Mouse (Mus musculus) embryonic facial prominence, embryonic 13.5 days (tissue): ENCODE data around the gene Slc44a2. TPM values are rescaled to one million over a fixed set of nuclear protein-coding genes. Genes with fewer than 3 reads are reported as not detected.

Experiments used
- ATAC-seq: fragments of 200-750 bp; cut with Nextera tagmentation; 2 replicates; pipeline ENCODE4 v1.8.0; 2017; ENCODE audit warnings: low read depth; ENCODE audit not compliant: insufficient number of reproducible peaks, insufficient read depth, low FRiP score, low TSS enrichment
- H3K27ac ChIP-seq: fragments of 300-500 bp; sonication (generic); 2 replicates; pipeline ENCODE4 v1.5.1; 2015; ENCODE audit warnings: moderate library complexity, mild to moderate bottlenecking, inconsistent platforms
- H3K27me3 ChIP-seq: fragments of 300-500 bp; sonication (generic); 2 replicates; pipeline ENCODE4 v1.6.1; 2015; ENCODE audit warnings: mild to moderate bottlenecking, inconsistent platforms
- H3K36me3 ChIP-seq: fragments of 300-500 bp; sonication (generic); 2 replicates; pipeline ENCODE4 v1.6.1; 2015; ENCODE audit warnings: mild to moderate bottlenecking, inconsistent platforms
- H3K4me1 ChIP-seq: fragments of 300-500 bp; sonication (generic); 2 replicates; pipeline ENCODE4 v1.6.1; 2015; ENCODE audit warnings: inconsistent platforms
- H3K4me2 ChIP-seq: fragments of 300-500 bp; sonication (generic); 2 replicates; pipeline ENCODE4 v1.6.1; 2015; ENCODE audit warnings: moderate library complexity, mild to moderate bottlenecking, inconsistent platforms
- H3K4me3 ChIP-seq: fragments of 300-500 bp; sonication (generic); 2 replicates; pipeline ENCODE4 v1.5.1; 2015; ENCODE audit warnings: mild to moderate bottlenecking, inconsistent platforms
- H3K9ac ChIP-seq: fragments of 300-500 bp; sonication (generic); 2 replicates; pipeline ENCODE4 v1.6.1; 2015; ENCODE audit warnings: mild to moderate bottlenecking, inconsistent platforms
- H3K9me3 ChIP-seq: fragments of 300-500 bp; sonication (generic); 2 replicates; pipeline ENCODE4 v1.6.1; 2016; ENCODE audit warnings: inconsistent platforms
- WGBS: fragments of 180-500 bp; shearing (Covaris S2); methylation state at CpG from one replicate; pipeline ENCODE4 v1.1.7; 2015; ENCODE audit warnings: mixed read lengths; 5-methylcytosine and 5-hydroxymethylcytosine counted together
- polyA plus RNA-seq: library from polyadenylated mRNA; unstranded; fragments of >200 nt; fragmentation: Nextera tagmentation; extraction: Ambion mirVana; gene quantifications from 2 replicates; pipeline ENCODE4 v1.2.1, GENCODE M21; 2015

The Slc44a2 gene
- polyA plus RNA-seq, 1 experiment from 2014 or later = 120 TPM

DNA sequence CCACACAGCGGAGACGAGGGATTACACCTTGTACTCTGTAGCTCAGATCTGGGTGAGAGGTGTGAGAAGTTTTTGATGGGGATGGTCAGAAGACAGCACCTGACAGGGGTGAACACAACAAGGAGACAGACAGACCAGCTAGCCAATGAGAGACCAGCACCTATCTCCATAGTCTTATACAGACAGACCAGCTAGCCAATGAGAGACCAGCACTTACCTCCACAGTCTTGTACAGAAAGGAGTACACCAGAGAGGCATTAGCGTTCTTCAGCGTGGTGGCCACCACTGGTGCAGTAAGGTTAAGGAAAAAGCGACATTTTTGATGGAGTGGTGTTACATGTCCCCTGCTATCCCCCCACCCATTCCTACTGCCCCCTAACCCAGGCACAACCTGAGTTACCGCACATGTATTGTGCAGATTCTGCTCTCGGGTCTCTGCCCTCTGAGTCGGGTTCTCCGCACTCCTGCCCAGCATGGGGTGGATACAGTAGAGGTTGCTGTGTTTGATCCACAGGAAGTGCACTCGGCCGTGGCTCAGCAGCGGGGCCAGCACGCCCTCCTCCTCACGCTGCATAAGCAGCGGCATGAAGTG, 11.3 kb upstream of the Slc44a2 start:
- Histone ChIP-seq H3K27me3 (peaks cover 19% of the 10 kb centered on the region), H3K36me3 (no peaks in the 10 kb centered on the region), H3K9me3 (no peaks in the 10 kb centered on the region), H3K9ac (no peak overlapping the region), H3K4me2 (no peak overlapping the region), H3K4me1 (0 out of 2 replicates have a peak, but pooled peaks cover 4% of the 10 kb centered on the region), H3K27ac (no peak overlapping the region), H3K4me3 (no peak overlapping the region)
- no peak; the same call in 1 of the 2 replicates for ATAC-seq
- 69% methylated on average over 15 of the region's 15 CpGs for whole genome bisulfite sequencing

GRCm38 (mm10) chr9:21311695-21312094, 8.8 kb upstream of the Slc44a2 start:
- Histone ChIP-seq H3K4me2 (peak overlapping the region; percentile 50), H3K9me3 (no peaks in the 10 kb centered on the region), H3K4me1 (0 out of 2 replicates have a peak, but pooled peaks cover 4% of the 10 kb centered on the region), H3K9ac (peak overlapping the region; percentile 63), H3K4me3 (peak overlapping the region; percentile 44), H3K27ac (no peak overlapping the region), H3K36me3 (no peaks in the 10 kb centered on the region), H3K27me3 (peaks cover 19% of the 10 kb centered on the region)
- 17% methylated on average over 7 of the region's 7 CpGs for WGBS
- ATAC-seq = no peak

- Histone ChIP-seq H3K4me1 (0 out of 2 replicates have a peak, but pooled peaks cover 4% of the 10 kb centered on the region), H3K9ac (peak within 1 kb of the TSS; percentile 63), H3K36me3 (no peaks in the 10 kb centered on the region), H3K9me3 (no peaks in the 10 kb centered on the region), H3K27ac (no peak within 1 kb of the TSS), H3K27me3 (peaks cover 19% of the 10 kb centered on the region), H3K4me3 (peak within 1 kb of the TSS; percentile 44), H3K4me2 (peak within 1 kb of the TSS; percentile 50)
- no peak for ATAC-seq
- whole genome bisulfite sequencing = 7% methylated on average over 35 of the region's 35 CpGs
Measured at GRCm38 (mm10) chr9:21312134-21312533, 8.4 kb upstream of the Slc44a2 start, which contains the start of gene Ap1m2. Gene Ap1m2 (minus strand): TSS chr9:21312337.

DNA sequence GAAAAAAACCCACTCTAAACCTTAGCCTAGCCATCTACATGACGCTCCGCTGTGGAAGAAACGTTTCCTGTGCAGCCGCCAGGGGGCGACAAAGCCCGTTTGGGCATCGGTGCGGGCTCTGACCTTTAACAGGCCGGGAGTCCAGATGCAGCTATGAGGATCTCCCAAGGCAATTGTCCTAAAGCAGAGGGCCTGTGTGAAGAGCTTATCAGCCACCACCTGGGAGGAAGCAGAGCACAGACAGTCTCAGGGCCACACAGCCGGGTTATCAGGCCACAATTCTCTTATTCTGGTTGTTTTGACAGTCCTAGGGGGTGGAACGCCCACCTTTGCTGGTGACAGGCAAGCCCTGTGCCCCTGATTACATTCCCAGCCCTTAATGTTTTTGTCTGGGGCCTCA, 7.1 kb upstream of the Slc44a2 start:
- no peak overlapping the region for H3K4me3 ChIP-seq
- H3K27ac ChIP-seq = no peak overlapping the region
- no peaks in the 10 kb centered on the region for H3K9me3 ChIP-seq
- ATAC-seq = no peak
- no peak overlapping the region for H3K4me2 ChIP-seq
- H3K36me3 ChIP-seq = no peaks in the 10 kb centered on the region
- H3K4me1 ChIP-seq = 0 out of 2 replicates have a peak, but pooled peaks cover 4% of the 10 kb centered on the region
- 8% methylated on average over 11 of the region's 11 CpGs for WGBS
- peaks cover 19% of the 10 kb centered on the region for H3K27me3 ChIP-seq
- no peak overlapping the region for H3K9ac ChIP-seq

DNA sequence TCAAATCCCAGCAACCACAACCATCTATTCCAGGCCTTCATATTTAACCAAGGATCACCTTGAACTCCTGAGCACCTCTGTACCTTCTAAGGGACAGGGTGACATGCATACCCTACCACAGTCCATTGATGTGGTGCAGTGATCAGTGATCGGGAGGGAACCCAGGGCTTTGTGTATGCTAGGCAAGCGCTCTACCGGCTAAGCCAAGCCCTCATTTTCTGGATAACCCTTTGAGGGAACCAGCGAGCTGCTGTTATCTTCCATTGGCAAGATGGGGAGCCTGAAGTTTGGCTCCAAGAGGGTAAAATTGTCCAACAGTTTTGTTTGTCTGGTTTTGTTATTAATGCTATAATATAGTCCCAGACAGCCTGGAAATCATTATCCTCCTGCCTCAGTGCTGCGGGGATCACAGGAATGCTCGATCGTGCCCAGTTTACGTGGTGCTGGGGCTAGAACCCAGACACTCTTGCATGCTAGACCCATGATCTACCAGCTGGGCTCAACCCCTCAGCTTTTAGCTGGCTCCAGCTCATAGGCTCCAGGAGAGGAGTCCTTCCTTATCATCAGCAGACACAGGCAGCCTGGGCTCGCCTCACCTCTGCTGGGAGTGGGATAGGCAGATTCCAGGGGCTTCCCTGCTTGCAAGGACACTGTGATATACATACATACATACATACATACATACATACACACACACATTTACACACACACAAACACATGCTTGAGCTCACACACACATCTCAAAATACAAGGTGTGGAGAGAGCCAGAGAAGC, 5.9 kb upstream of the Slc44a2 start:
- H3K4me1 ChIP-seq = 0 out of 2 replicates have a peak, but pooled peaks cover 4% of the 10 kb centered on the region
- no peaks in the 10 kb centered on the region for H3K9me3 ChIP-seq
- H3K4me3 ChIP-seq = no peak overlapping the region
- no peak overlapping the region for H3K27ac ChIP-seq
- no peaks in the 10 kb centered on the region for H3K36me3 ChIP-seq
- H3K27me3 ChIP-seq = peaks cover 19% of the 10 kb centered on the region
- WGBS = 79% methylated on average over 9 of the region's 9 CpGs
- no peak overlapping the region for H3K4me2 ChIP-seq
- H3K9ac ChIP-seq = no peak overlapping the region
- ATAC-seq = no peak

DNA sequence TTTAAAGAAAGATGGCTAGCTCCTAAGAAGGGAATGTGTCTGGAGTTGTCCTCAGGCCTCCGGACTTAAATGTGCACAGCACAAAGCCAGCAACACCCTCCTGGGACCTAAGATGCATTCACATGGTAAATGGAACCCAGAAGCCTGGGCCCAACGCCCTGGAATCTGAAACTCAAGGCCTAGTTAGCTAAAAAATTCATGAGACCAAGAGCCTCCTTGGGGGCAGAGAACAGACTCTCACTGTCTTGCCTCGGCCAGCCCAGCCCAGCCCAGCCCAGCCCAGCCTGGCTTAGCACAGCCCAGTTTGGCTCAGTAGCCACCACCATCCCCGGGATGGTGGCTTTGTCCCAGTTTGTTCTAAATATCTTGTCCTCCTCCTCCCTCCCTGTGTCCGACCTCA, 5.1 kb upstream of the Slc44a2 start:
- Histone ChIP-seq H3K4me2 (no peak overlapping the region), H3K9ac (no peak overlapping the region), H3K27ac (0 out of 2 replicates have a peak overlapping the region, but pooled peaks have one; percentile 24), H3K27me3 (peaks cover 19% of the 10 kb centered on the region), H3K9me3 (no peaks in the 10 kb centered on the region), H3K4me3 (no peak overlapping the region), H3K4me1 (0 out of 2 replicates have a peak, but pooled peaks cover 7% of the 10 kb centered on the region), H3K36me3 (no peaks in the 10 kb centered on the region)
- 48% methylated on average over 5 of the region's 5 CpGs for WGBS
- ATAC-seq = no peak

GRCm38 (mm10) chr9:21316696-21317095, 3.8 kb upstream of the Slc44a2 start:
- Histone ChIP-seq H3K36me3 (no peaks in the 10 kb centered on the region), H3K27me3 (peaks cover 12% of the 10 kb centered on the region), H3K4me2 (no peak overlapping the region), H3K4me3 (no peak overlapping the region), H3K9me3 (no peaks in the 10 kb centered on the region), H3K9ac (no peak overlapping the region), H3K27ac (no peak overlapping the region), H3K4me1 (peaks cover 14% of the 10 kb centered on the region)
- no peak for ATAC-seq
- WGBS = 70% methylated on average over 7 of the region's 7 CpGs

GRCm38 (mm10) chr9:21318792-21319191, 1.7 kb upstream of the Slc44a2 start:
- H3K27me3 ChIP-seq = no peaks in the 10 kb centered on the region
- no peak overlapping the region for H3K4me2 ChIP-seq
- no peak overlapping the region for H3K27ac ChIP-seq
- no peak overlapping the region for H3K9ac ChIP-seq
- WGBS = 92% methylated on average over 6 of the region's 6 CpGs
- H3K9me3 ChIP-seq = no peaks in the 10 kb centered on the region
- ATAC-seq = no peak
- peaks cover 17% of the 10 kb centered on the region for H3K4me1 ChIP-seq
- H3K36me3 ChIP-seq = no peaks in the 10 kb centered on the region
- H3K4me3 ChIP-seq = no peak overlapping the region

DNA sequence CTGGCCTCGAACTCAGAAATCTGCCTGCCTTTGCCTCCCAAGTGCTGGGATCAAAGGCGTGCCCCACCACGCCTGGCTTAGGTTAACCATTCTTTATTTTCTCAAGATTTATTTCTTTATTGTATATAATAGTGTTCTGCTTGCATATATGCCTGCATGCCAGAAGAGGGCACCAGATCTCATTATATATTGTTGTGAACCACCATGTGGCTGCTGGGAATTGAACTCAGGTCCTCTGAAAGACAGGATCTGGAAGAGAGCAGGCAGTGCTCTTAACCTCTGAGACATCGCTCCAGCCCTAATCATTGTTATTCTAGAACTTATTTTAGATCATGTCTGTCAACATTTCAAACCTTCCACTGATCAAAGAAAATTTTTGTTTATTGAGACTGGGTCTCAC, 995 bp upstream of the Slc44a2 start:
- Histone ChIP-seq H3K36me3 (peaks cover under 1% of the 10 kb centered on the region; the same call in 1 of the 2 replicates), H3K4me2 (no peak overlapping the region)
- no peak for ATAC-seq

GRCm38 (mm10) chr9:21320280-21320618, 249 bp upstream of the Slc44a2 start:
- Histone ChIP-seq H3K9me3 (no peaks in the 10 kb centered on the region), H3K4me3 (peak overlapping the region; percentile 81), H3K36me3 (peaks cover 8% of the 10 kb centered on the region; the same call in 1 of the 2 replicates), H3K4me2 (peak overlapping the region; percentile 94), H3K27me3 (no peaks in the 10 kb centered on the region), H3K9ac (peak overlapping the region; percentile 88), H3K4me1 (peaks cover 17% of the 10 kb centered on the region), H3K27ac (0 out of 2 replicates have a peak overlapping the region, but pooled peaks have one; percentile 16)
- WGBS = 23% methylated on average over 4 of the region's 4 CpGs
- 0 out of 2 replicates have a peak, but pooled peaks have one; percentile 20 for ATAC-seq

More for the DNA sequence above, 995 bp upstream of the Slc44a2 start:
- H3K4me1 ChIP-seq = peaks cover 17% of the 10 kb centered on the region
- WGBS = 92% methylated on average over 4 of the region's 4 CpGs
- no peak overlapping the region for H3K27ac ChIP-seq
- H3K4me3 ChIP-seq = no peak overlapping the region
- no peaks in the 10 kb centered on the region for H3K9me3 ChIP-seq
- H3K9ac ChIP-seq = no peak overlapping the region
- no peaks in the 10 kb centered on the region for H3K27me3 ChIP-seq

GRCm38 (mm10) chr9:21321513-21321835, 976 bp downstream of the Slc44a2 start:
- Histone ChIP-seq H3K9ac (peak overlapping the region; percentile 88), H3K4me3 (peak overlapping the region; percentile 81), H3K36me3 (peaks cover 10% of the 10 kb centered on the region; the same call in 1 of the 2 replicates), H3K9me3 (no peaks in the 10 kb centered on the region), H3K27me3 (no peaks in the 10 kb centered on the region), H3K4me2 (peak overlapping the region; percentile 94), H3K27ac (0 out of 2 replicates have a peak overlapping the region, but pooled peaks have one; percentile 28), H3K4me1 (peaks cover 17% of the 10 kb centered on the region)
- no peak for ATAC-seq
- 11% methylated on average over 6 of the region's 6 CpGs for WGBS
